Mouse (Mus musculus) fat pad, adult 2 months (tissue): Measurements from ENCODE around the gene Itpr2.

ENCODE experiments used
- DNase-seq: peaks from one replicate; pipeline ENCODE4 v3.0.0-alpha.2; 2011; ENCODE audit warnings: low read depth, low spot score; ENCODE audit errors: extremely low read depth

The Itpr2 gene

GRCm38 (mm10) chr6:146371511-146371910 lies 130.5 kb downstream of the Itpr2 start:
- DNase-seq = no peak

DNA sequence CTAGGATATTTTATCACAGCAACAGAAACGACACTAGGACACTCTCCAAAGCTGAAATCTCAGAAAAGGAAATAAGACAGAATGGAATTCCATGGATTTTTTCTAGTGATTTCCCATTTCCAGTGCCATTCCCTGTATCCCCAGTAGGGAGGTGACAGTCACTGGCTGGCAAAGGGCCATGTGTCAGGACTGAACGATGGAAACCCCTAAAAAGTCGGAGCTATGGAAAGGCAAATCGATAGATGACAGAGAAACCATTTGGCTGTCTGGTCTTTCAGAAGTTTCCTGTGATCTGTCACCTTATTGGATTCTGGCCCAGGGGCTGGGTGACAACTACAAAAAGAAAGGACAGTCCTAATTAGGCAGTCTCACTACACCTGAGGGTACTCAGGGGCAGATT lies 135.8 kb downstream of the Itpr2 start:
- no peak for DNase-seq

GRCm38 (mm10) chr6:146357911-146358310 lies 144.1 kb downstream of the Itpr2 start:
- DNase-seq = no peak

- DNase-seq = no peak
Measured at GRCm38 (mm10) chr6:146352258-146352805, 149.7 kb downstream of the Itpr2 start.

GRCm38 (mm10) chr6:146351816-146352215 lies 150.2 kb downstream of the Itpr2 start:
- DNase-seq = no peak

GRCm38 (mm10) chr6:146347568-146347967 lies 154.5 kb downstream of the Itpr2 start:
- no peak for DNase-seq

- no peak for DNase-seq
Measured at GRCm38 (mm10) chr6:146346545-146347195, 155.4 kb downstream of the Itpr2 start.

- DNase-seq = no peak
Measured at GRCm38 (mm10) chr6:146344732-146345131, 157.3 kb downstream of the Itpr2 start.

- no peak for DNase-seq
Measured at GRCm38 (mm10) chr6:146343671-146344384, 158.2 kb downstream of the Itpr2 start.

- no peak for DNase-seq
Measured at GRCm38 (mm10) chr6:146342995-146343394, 159.0 kb downstream of the Itpr2 start.

DNA sequence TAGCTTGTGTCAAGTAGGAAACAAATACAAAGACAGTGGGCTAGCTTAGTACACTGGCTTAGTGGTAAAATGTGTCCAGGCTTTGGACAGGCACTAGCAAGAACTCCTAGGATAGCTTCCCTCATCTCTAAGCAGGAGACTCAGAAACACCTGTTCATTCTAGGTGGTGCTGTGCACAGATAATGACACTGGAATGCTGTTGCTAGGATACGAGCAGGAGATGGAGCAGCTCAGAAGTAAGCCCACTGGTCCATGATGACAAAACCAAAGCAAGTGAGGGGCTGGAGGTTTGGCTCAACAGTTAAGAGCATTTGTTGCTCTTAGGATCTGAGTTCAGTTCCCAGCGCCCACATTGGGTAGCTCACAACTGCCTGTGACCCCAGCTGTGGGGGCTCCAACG lies 160.1 kb downstream of the Itpr2 start:
- no peak for DNase-seq

DNA sequence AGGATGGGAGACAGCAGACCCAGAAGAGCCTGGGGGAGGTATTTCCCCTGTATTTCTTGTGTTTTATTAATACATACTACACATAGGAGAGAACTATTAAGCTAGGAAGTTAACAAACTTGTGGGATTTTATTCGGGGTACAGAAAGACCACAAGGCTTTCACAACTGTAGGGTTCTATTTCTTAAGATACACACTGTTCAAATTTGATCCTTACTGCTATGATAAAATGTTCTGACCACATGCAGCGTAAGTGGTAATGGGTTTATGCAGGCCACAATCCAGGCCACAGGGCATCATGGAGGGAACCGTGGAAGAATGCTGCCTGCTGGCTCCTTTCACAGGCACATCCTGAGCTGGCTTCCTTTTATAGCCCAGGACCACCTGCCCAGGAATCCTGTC lies 160.6 kb downstream of the Itpr2 start:
- DNase-seq = no peak

GRCm38 (mm10) chr6:146340951-146341350 lies 161.1 kb downstream of the Itpr2 start:
- DNase-seq = no peak

DNA sequence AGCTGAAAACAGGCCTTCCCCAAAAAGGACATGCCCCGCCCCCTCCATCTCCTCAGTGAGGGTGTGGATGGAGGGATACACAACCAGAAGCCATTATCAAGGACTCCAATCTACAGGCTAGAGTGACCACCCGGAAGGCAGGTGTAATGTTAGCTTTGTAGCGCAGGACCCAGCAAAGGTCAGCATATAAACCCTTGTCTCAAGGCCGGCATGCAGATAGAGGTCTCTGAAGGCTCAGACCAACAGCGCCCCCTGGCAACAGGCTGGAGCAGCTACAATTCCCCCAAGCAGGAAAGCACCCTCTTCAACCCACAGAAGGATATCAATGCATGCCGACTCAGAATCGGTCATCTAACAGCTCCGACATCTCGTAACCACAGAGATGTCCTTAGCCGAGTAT lies 162.2 kb downstream of the Itpr2 start:
- DNase-seq = no peak

DNA sequence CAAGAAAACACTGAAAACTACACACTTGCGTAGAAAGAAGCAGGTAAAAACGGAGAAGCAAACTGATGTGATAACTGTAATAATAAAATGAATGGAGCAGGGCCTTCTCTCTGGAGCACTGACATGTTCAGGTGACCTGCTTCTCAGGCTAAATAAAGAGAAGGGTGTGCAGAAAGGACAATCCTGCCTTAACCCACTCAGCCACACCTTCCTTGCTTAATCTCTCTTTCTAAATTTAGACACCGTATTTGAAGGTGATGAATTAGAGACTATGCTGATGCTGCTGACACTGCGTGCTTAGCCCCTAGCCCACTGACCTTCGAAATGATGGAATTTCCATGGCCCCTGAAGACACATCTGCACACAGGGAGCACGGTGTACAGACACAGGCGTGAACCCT lies 164.8 kb downstream of the Itpr2 start:
- DNase-seq = no peak

DNA sequence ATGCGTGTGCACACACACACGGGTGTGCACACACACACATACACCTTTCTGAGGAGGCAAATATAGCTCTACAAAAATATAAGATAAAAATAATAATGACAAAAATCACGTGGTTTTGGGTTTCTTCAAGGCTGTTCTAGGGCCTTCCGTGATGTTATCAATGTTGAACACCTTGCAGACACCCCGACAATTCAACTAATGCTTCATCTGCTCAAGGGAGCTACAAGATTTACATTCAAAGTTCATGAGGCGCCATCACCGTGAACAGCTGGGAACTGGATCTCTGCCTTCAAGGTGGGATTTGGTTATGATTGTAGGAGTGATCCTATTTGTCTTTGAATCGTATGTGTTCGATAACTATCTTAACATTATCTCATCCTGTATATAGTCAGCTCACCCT lies 166.8 kb downstream of the Itpr2 start:
- no peak for DNase-seq

DNA sequence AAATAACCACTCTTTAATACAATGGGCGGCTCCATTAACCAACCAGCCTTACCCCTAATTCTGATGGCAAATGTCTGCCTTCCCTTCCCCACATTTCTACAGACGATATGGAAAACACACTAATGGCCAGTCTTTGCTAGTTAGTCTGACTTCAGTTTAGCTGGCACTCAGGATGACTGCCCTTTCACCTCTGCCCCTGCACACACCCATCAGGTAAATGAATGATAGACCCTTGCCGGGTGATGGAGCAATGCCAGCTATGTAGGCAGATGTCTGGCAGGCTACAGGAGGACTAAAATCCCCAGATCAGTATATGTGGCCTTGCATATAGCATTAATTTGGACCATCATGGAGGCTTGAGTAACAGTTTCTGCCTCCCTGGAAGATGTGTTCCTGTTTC lies 168.5 kb downstream of the Itpr2 start:
- no peak for DNase-seq

- no peak for DNase-seq
Measured at GRCm38 (mm10) chr6:146331017-146331669, 170.9 kb downstream of the Itpr2 start.

GRCm38 (mm10) chr6:146329079-146329478 lies 172.9 kb downstream of the Itpr2 start:
- DNase-seq = no peak

DNA sequence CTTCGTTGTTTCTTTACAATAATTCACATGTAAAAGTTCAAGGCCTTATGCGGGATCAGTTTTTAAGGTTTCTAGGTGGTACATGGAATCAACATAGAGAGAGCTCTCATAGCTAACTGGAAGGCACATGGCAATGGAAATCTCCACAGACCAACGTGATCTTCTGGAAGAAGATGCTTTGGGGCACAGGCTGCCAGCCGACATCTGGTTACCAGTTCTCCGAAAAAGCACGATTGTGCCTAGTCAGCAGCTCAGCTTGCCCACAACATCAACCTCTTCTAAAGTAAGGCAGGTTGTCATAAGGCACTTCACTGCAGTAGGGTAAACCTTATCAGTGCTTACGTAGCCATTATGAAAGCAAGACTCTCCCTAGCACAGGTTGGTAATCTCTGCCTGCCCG lies 175.4 kb downstream of the Itpr2 start:
- no peak for DNase-seq

GRCm38 (mm10) chr6:146324541-146325204 lies 177.3 kb downstream of the Itpr2 start:
- DNase-seq = no peak
